Mouse (Mus musculus): ENCODE results near the gene Ptpn1. TPM values are rescaled to one million over a fixed set of nuclear protein-coding genes. Genes with fewer than 3 reads are reported as not detected.

The Ptpn1 gene
- 10 to 100 TPM; 62.6 to 63.3 TPM for total RNA-seq (2021)

GRCm38 (mm10) chr2:167931985-167932726, at the start of gene Ptpn1:
TSS of gene Ptpn1 (plus strand) at chr2:167932057.
- peak; percentile 97 to 98 for DNase-seq

GRCm38 (mm10) chr2:167886485-167886884, 45.4 kb upstream of the Ptpn1 start:
- no peak for DNase-seq

- no peak for DNase-seq
Measured at GRCm38 (mm10) chr2:167887516-167888347, 44.1 kb upstream of the Ptpn1 start.

- no peak for DNase-seq
Measured at GRCm38 (mm10) chr2:167888834-167889233, 43.0 kb upstream of the Ptpn1 start.

- DNase-seq = no peak
Measured at GRCm38 (mm10) chr2:167889886-167890285, 42.0 kb upstream of the Ptpn1 start.

- DNase-seq = peak; percentile 58 to 62
Measured at GRCm38 (mm10) chr2:167891908-167892307, 39.9 kb upstream of the Ptpn1 start.

GRCm38 (mm10) chr2:167893680-167894079, 38.2 kb upstream of the Ptpn1 start:
- no peak for DNase-seq

- DNase-seq = peak; percentile 86 to 88
Measured at GRCm38 (mm10) chr2:167894948-167895372, 36.9 kb upstream of the Ptpn1 start.

GRCm38 (mm10) chr2:167897896-167898295, 34.0 kb upstream of the Ptpn1 start:
- peak; percentile 45 to 60 for DNase-seq

GRCm38 (mm10) chr2:167899989-167900421, 31.9 kb upstream of the Ptpn1 start:
- no peak for DNase-seq

GRCm38 (mm10) chr2:167902116-167902703, 29.6 kb upstream of the Ptpn1 start:
- no peak for DNase-seq

GRCm38 (mm10) chr2:167903242-167903952, 28.5 kb upstream of the Ptpn1 start:
- no peak for DNase-seq

- DNase-seq = no peak
Measured at GRCm38 (mm10) chr2:167904621-167905367, 27.1 kb upstream of the Ptpn1 start.

GRCm38 (mm10) chr2:167905561-167905960, 26.3 kb upstream of the Ptpn1 start:
- no peak for DNase-seq

GRCm38 (mm10) chr2:167906729-167907128, 25.1 kb upstream of the Ptpn1 start:
- DNase-seq = no peak

GRCm38 (mm10) chr2:167909531-167910177, 22.2 kb upstream of the Ptpn1 start:
- no peak for DNase-seq

- DNase-seq = no peak
Measured at GRCm38 (mm10) chr2:167910178-167910540, 21.7 kb upstream of the Ptpn1 start.

GRCm38 (mm10) chr2:167911511-167911910, 20.3 kb upstream of the Ptpn1 start:
- no peak for DNase-seq

GRCm38 (mm10) chr2:167919081-167919480, 12.8 kb upstream of the Ptpn1 start:
- DNase-seq = no peak

GRCm38 (mm10) chr2:167920041-167920440, 11.8 kb upstream of the Ptpn1 start:
- no peak for DNase-seq

GRCm38 (mm10) chr2:167920960-167921495, 10.8 kb upstream of the Ptpn1 start:
- DNase-seq = no peak

Measured in layer of hippocampus, postnatal 36 days (tissue).